Mouse (Mus musculus) right cerebral cortex, postnatal 36 days (tissue): ENCODE measurements at regions not wholly inside any gene's neighbourhood (a gene's known extent, or its start where the extent isn't known, plus 50 kb on each side); places are given as distances from the start of the nearest gene placed in this dataset.

ENCODE experiments used
- DNase-seq, 2 experiments: peaks; one replicate each; pipeline ENCODE4 v3.0.0; 2022; ENCODE audit warnings: low spot score in 2 of 2, mixed read lengths in 1 of 2

- no peak for DNase-seq
Observed at GRCm38 (mm10) chr1:62872771-62873170, 169.7 kb downstream of the Nrp2 start.

- no peak for DNase-seq
Observed at GRCm38 (mm10) chr1:62875631-62876030, 172.5 kb downstream of the Nrp2 start.

- DNase-seq = no peak
Observed at GRCm38 (mm10) chr1:62876685-62877084, 173.6 kb downstream of the Nrp2 start.

GRCm38 (mm10) chr1:62880882-62881291 is 177.8 kb downstream of the Nrp2 start:
- no peak for DNase-seq

- DNase-seq = no peak
Observed at GRCm38 (mm10) chr1:62881477-62881876, 178.4 kb downstream of the Nrp2 start.

GRCm38 (mm10) chr1:62882028-62882427 is 178.9 kb downstream of the Nrp2 start:
- DNase-seq = no peak

DNA sequence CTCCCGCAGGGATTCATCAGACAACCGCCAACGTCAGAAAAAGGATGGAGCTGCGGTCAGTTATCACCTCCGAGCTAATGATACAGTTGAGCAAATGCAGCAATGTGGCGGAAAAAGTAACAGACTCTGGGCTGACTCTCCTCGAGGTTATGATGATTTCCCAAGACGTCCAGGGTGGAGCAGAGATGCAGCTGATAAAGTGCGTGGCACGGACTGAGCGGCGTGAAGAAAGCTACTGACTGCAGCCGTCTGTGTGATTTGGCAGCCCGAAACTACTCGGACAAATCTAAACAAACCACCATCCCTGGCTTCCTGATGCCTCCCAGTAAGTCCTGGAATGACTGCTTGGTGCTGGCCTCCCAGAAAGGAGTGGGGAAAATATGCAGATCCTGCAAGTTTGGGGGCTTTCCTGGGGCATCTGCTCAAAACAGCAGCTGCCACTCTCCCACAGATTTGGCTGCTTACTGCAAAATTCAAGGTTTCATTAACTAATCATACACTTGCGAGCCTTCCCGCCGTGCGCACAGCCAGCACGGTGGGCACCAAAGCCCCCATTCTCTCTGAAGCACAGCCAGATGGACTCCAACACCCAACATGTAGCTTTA is 181.9 kb downstream of the Nrp2 start:
- DNase-seq = no peak

DNA sequence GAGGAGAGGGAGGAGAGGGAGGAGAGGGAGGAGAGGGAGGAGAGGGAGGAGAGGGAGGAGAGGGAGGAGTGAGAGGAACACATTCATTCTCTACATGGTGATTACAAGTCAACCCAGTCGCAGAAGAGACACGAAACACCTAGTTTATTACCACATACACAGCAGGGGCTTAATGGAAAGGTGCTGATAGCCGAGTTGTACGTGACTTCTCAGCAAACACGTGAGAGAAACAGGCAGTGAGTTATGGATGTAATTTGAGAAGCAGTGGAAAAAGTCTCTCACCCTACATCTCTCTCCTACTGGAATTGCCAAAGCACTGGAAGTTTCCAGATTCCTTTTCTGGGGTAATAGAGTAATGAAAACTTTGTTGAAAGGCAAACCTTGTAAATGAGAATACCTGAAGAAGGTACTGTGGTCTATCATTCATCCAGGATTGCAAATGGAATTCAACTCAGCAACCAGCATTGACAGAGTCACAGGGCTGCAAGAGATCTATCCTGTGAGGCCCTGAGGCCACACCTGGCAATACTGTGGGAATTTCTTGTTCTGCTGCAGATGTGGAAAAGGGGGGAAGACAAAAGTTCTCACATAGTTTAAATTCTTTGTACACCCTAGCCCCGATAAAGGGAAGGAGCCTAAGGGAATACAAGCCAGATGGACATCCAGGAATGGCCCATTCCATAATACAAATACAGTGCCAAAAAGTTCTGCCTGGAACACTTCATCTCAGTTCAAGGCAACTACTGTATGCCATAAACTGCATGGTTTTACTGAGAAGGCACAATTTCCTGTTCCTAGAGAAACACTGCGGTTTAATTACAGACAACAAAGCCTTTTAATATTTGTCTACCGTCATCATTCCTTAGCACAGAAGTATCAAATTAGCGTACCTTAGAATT is 184.7 kb downstream of the Nrp2 start:
- no peak for DNase-seq

GRCm38 (mm10) chr1:62901375-62901774 is 198.3 kb downstream of the Nrp2 start:
- peak; percentile 65 to 79 for DNase-seq

- no peak for DNase-seq
Observed at GRCm38 (mm10) chr1:62901871-62902270, 198.8 kb downstream of the Nrp2 start.

- no peak for DNase-seq
Observed at GRCm38 (mm10) chr1:62902931-62903453, 199.9 kb downstream of the Nrp2 start.

GRCm38 (mm10) chr1:62905739-62906138 is 202.7 kb downstream of the Nrp2 start:
- no peak for DNase-seq

DNA sequence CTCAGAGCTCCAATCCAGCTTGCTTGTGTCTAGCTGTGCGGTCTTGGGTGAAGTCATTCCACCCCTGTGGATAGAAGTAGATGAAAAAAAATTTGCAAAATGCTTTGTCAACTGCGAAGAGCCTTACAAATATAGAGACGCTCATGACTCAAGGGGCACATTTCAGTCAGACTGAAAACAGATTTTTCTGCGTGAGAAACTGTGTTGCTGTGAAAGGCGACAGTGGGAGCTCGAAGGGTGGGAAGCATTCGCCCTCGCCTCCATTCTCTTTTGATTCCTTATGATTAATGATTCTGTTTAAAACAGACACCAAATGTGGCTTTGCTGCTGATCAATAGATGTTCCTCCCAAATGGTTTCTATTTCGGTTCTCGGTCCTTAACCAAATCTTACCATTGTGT is 204.2 kb downstream of the Nrp2 start:
- no peak for DNase-seq
